Mouse (Mus musculus) cerebellum, adult 9-11 months (tissue): ENCODE measurements around the gene Tenm3.

Experiments used
- DNase-seq: peaks from one replicate; pipeline ENCODE4 v3.0.0; 2022

The Tenm3 gene

GRCm38 (mm10) chr8:48567929-48568607 lies 275.7 kb downstream of the Tenm3 start:
- DNase-seq: no peak

GRCm38 (mm10) chr8:48560227-48560626 lies 283.5 kb downstream of the Tenm3 start:
- no peak for DNase-seq

- peak; percentile 7 for DNase-seq
Observed at GRCm38 (mm10) chr8:48555546-48556141, 288.1 kb downstream of the Tenm3 start.

GRCm38 (mm10) chr8:48554762-48555545 lies 288.8 kb downstream of the Tenm3 start:
- DNase-seq: peak; percentile 11

- DNase-seq: no peak
Observed at GRCm38 (mm10) chr8:48553791-48554288, 289.9 kb downstream of the Tenm3 start.

GRCm38 (mm10) chr8:48552306-48552705 lies 291.4 kb downstream of the Tenm3 start:
- DNase-seq: no peak

GRCm38 (mm10) chr8:48551370-48551769 lies 292.4 kb downstream of the Tenm3 start:
- DNase-seq: no peak

- DNase-seq: no peak
Observed at GRCm38 (mm10) chr8:48548908-48549307, 294.8 kb downstream of the Tenm3 start.

GRCm38 (mm10) chr8:48545631-48546030 lies 298.1 kb downstream of the Tenm3 start:
- DNase-seq: no peak

- no peak for DNase-seq
Observed at GRCm38 (mm10) chr8:48544840-48545239, 298.9 kb downstream of the Tenm3 start.

- no peak for DNase-seq
Observed at GRCm38 (mm10) chr8:48542141-48542540, 301.6 kb downstream of the Tenm3 start.

GRCm38 (mm10) chr8:48540894-48541293 lies 302.9 kb downstream of the Tenm3 start:
- no peak for DNase-seq

- DNase-seq: no peak
Observed at GRCm38 (mm10) chr8:48535833-48536232, 307.9 kb downstream of the Tenm3 start.

- no peak for DNase-seq
Observed at GRCm38 (mm10) chr8:48531795-48532194, 312.0 kb downstream of the Tenm3 start.

GRCm38 (mm10) chr8:48530916-48531570 lies 312.7 kb downstream of the Tenm3 start:
- no peak for DNase-seq

- DNase-seq: no peak
Observed at GRCm38 (mm10) chr8:48527418-48527817, 316.3 kb downstream of the Tenm3 start.

GRCm38 (mm10) chr8:48522536-48523123 lies 321.1 kb downstream of the Tenm3 start:
- no peak for DNase-seq

GRCm38 (mm10) chr8:48522004-48522403 lies 321.7 kb downstream of the Tenm3 start:
- DNase-seq: no peak

- DNase-seq: no peak
Observed at GRCm38 (mm10) chr8:48517431-48517830, 326.3 kb downstream of the Tenm3 start.

GRCm38 (mm10) chr8:48514230-48514629 lies 329.5 kb downstream of the Tenm3 start:
- no peak for DNase-seq

- DNase-seq: no peak
Observed at GRCm38 (mm10) chr8:48513801-48514200, 329.9 kb downstream of the Tenm3 start.

- no peak for DNase-seq
Observed at GRCm38 (mm10) chr8:48511546-48511945, 332.2 kb downstream of the Tenm3 start.

- no peak for DNase-seq
Observed at GRCm38 (mm10) chr8:48511137-48511536, 332.6 kb downstream of the Tenm3 start.
